Mouse (Mus musculus): ENCODE measurements around the gene Adam10. TPM values are rescaled to one million over a fixed set of nuclear protein-coding genes. Genes with fewer than 3 reads are reported as not detected.

The Adam10 gene
- polyA plus RNA-seq, 1 experiment from 2014 or later = 70.2 TPM

DNA sequence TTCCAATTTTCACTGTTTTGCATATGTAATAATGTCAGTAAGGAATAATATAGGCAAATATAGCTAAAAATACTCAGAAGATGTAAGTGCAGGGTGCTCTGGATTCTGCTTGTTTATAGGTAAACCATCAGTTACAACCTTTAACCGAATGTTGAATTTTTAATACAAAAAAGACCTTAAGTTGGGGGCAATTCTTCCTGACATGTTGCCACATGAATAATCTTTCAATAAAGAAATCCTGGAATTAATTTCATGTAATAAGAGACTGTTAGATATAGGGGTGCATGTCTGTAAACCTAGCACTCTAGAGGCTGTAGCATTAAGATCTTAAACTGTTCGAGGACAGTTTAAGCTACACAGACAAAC is 23.1 kb upstream of the Adam10 start:
- Histone ChIP-seq H3K4me1 (ENCODE audit: control insufficient read depth, insufficient read depth, low read length) (no peaks in the 10 kb centered on the region), H3K36me3 (ENCODE audit: control insufficient read depth, insufficient read depth, low read length) (no peaks in the 10 kb centered on the region), H3K4me2 (peak overlapping the region; percentile 93), H3K27ac (ENCODE audit: low read depth, low read length) (no peak overlapping the region), H3K9ac (ENCODE audit: low read depth, low read length) (no peak overlapping the region; the same call in 1 of the 2 replicates), H3K4me3 (ENCODE audit: low read depth, low read length) (peak overlapping the region; percentile 93), H3K9me3 (replicated peaks; ENCODE audit: control insufficient read depth, low read length) (no peaks in the 10 kb centered on the region), H3K27me3 (ENCODE audit: control insufficient read depth, insufficient read depth, low read length) (no peaks in the 10 kb centered on the region)
- no peak for ATAC-seq (replicated peaks; ENCODE audit: insufficient number of reproducible peaks, low FRiP score, low TSS enrichment)
- 41% methylated on average over 2 of the region's 2 CpGs for WGBS (ENCODE audit: insufficient replicate concordance)

DNA sequence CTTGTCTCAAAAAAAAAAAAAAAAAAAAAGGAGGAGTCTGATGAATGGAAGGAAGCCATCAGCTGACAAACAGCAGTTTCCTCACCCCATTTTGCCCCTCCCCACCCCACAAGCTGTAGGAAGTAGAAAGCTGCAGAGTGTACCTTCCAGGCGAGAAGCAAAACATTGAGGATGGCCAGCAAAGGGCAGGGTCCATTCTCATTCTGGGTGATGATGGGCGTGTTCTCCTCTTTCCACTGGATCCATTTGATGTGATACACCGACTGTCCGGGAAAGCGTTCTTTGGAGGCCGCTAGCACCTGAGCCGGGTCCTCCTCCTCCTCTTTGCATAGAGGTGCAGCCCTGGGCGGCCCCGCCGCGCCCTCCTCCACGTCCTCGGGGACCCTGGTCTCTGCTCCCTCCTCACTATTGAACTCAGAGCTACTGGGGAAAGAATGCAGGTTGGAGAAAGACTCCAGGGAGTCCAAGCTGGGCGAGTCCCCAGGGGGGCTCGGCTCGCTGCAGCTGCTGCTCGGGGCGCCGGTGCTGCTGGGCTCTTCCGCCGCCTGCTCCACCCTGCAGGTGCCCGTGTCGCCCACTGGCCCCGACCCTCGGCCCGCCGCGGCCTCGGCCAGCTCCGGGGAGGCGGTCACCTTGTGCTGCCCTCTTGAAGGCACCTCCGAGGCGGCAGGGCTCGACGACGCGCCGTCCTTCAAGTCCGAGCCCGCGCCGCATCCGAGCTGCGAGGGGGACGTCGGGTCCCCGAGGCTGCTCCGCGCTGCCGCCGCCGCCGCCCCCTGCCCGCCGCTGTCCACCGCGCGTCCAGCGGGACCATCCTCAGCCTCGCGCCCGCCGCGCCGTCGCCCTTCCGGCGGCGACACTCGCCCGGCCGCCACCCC is 22.4 kb upstream of the Adam10 start, which contains the start of gene Gm10642:
Gene Gm10642 (plus strand): TSS at position 122 of the 878 bp plus-strand sequence.
- peak within 1 kb of the TSS; percentile 90 for H3K27ac ChIP-seq (ENCODE audit: low read depth, low read length)
- no peaks in the 10 kb centered on the region for H3K4me1 ChIP-seq (ENCODE audit: control insufficient read depth, insufficient read depth, low read length)
- no peaks in the 10 kb centered on the region for H3K36me3 ChIP-seq (ENCODE audit: control insufficient read depth, insufficient read depth, low read length)
- peak; percentile 72 for ATAC-seq (replicated peaks; ENCODE audit: insufficient number of reproducible peaks, low FRiP score, low TSS enrichment)
- H3K4me3 ChIP-seq (ENCODE audit: low read depth, low read length) = peak within 1 kb of the TSS; percentile 93
- no peaks in the 10 kb centered on the region for H3K27me3 ChIP-seq (ENCODE audit: control insufficient read depth, insufficient read depth, low read length)
- WGBS (ENCODE audit: insufficient replicate concordance) = under 1% methylated on average over 63 of the region's 72 CpGs
- peak within 1 kb of the TSS; percentile 93 for H3K4me2 ChIP-seq
- no peaks in the 10 kb centered on the region for H3K9me3 ChIP-seq (replicated peaks; ENCODE audit: control insufficient read depth, low read length)
- H3K9ac ChIP-seq (ENCODE audit: low read depth, low read length) = peak within 1 kb of the TSS; percentile 90

- peak within 1 kb of the TSS; percentile 90 for H3K9ac ChIP-seq (ENCODE audit: low read depth, low read length)
- H3K4me2 ChIP-seq = peak within 1 kb of the TSS; percentile 93
- 3% methylated on average over 67 of the region's 67 CpGs for WGBS (ENCODE audit: insufficient replicate concordance)
- peak within 1 kb of the TSS; percentile 93 for H3K4me3 ChIP-seq (ENCODE audit: low read depth, low read length)
- peak; percentile 97 for ATAC-seq (replicated peaks; ENCODE audit: insufficient number of reproducible peaks, low FRiP score, low TSS enrichment)
- no peaks in the 10 kb centered on the region for H3K9me3 ChIP-seq (replicated peaks; ENCODE audit: control insufficient read depth, low read length)
- H3K27ac ChIP-seq (ENCODE audit: low read depth, low read length) = peak within 1 kb of the TSS; percentile 90
- no peaks in the 10 kb centered on the region for H3K27me3 ChIP-seq (ENCODE audit: control insufficient read depth, insufficient read depth, low read length)
- H3K4me1 ChIP-seq (ENCODE audit: control insufficient read depth, insufficient read depth, low read length) = no peaks in the 10 kb centered on the region
- no peaks in the 10 kb centered on the region for H3K36me3 ChIP-seq (ENCODE audit: control insufficient read depth, insufficient read depth, low read length)
These were observed 21.5 kb upstream of the Adam10 start, which contains the start of gene Mindy2 for GRCm38 (mm10) chr9:70657013-70657967. Gene Mindy2, minus strand, starts transcription at chr9:70657174.

GRCm38 (mm10) chr9:70658266-70658665 is 20.5 kb upstream of the Adam10 start:
- Histone ChIP-seq H3K9me3 (replicated peaks; ENCODE audit: control insufficient read depth, low read length) (no peaks in the 10 kb centered on the region), H3K4me1 (ENCODE audit: control insufficient read depth, insufficient read depth, low read length) (no peaks in the 10 kb centered on the region), H3K36me3 (ENCODE audit: control insufficient read depth, insufficient read depth, low read length) (no peaks in the 10 kb centered on the region), H3K27ac (ENCODE audit: low read depth, low read length) (no peak overlapping the region), H3K4me3 (ENCODE audit: low read depth, low read length) (no peak overlapping the region), H3K27me3 (ENCODE audit: control insufficient read depth, insufficient read depth, low read length) (no peaks in the 10 kb centered on the region), H3K9ac (ENCODE audit: low read depth, low read length) (no peak overlapping the region), H3K4me2 (0 out of 2 replicates have a peak overlapping the region, but pooled peaks have one; percentile 14)
- WGBS (ENCODE audit: insufficient replicate concordance) = 72% methylated on average over 2 of the region's 2 CpGs
- no peak for ATAC-seq (replicated peaks; ENCODE audit: insufficient number of reproducible peaks, low FRiP score, low TSS enrichment)

- WGBS (ENCODE audit: insufficient replicate concordance) = 79% methylated on average over 4 of the region's 4 CpGs
- no peak for ATAC-seq (replicated peaks; ENCODE audit: insufficient number of reproducible peaks, low FRiP score, low TSS enrichment)
- no peak overlapping the region for H3K4me2 ChIP-seq
These were observed 13.9 kb upstream of the Adam10 start for GRCm38 (mm10) chr9:70664847-70665246.

DNA sequence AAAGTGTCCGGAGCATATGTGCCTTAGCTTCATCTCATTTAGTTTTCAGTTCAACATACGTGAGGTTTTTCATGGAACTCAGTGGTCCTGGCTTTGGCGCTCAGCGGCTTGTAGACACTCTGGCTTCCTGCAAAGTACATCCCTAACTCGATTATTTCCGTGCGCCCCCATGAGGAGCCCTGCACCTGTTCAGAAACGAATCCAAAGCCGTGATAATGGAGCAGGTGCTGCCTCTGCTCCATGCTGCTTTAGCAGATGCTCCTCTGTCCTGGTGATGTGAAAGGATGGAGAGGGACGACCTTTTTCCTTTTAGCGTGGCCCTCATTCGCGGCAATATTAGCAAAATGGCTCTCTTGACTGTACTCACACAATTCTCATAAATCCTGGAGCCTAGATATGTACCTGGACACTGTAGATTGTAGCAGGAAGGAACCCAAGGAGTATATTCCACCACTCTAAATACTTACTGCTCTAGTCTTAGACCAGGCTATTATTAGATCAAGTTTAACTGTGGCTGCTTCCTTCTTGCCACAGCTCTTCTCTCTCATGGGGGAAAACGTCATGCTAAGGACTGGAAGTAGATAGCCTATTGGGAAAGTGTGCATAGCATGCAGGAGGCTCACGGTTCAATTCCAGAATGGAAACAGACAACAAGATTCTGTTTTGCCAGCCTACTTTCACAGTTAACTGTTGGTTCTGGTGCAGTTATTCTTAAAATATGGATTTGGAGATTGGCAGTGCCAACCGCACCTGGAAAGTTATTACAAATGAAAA is 13.2 kb upstream of the Adam10 start:
- Histone ChIP-seq H3K9me3 (replicated peaks; ENCODE audit: control insufficient read depth, low read length) (no peaks in the 10 kb centered on the region), H3K36me3 (ENCODE audit: control insufficient read depth, insufficient read depth, low read length) (no peaks in the 10 kb centered on the region), H3K4me3 (ENCODE audit: low read depth, low read length) (no peak overlapping the region), H3K27ac (ENCODE audit: low read depth, low read length) (no peak overlapping the region), H3K9ac (ENCODE audit: low read depth, low read length) (no peak overlapping the region), H3K4me1 (ENCODE audit: control insufficient read depth, insufficient read depth, low read length) (no peaks in the 10 kb centered on the region), H3K4me2 (no peak overlapping the region), H3K27me3 (ENCODE audit: control insufficient read depth, insufficient read depth, low read length) (no peaks in the 10 kb centered on the region)
- WGBS (ENCODE audit: insufficient replicate concordance) = 65% methylated on average over 16 of the region's 16 CpGs
- ATAC-seq (replicated peaks; ENCODE audit: insufficient number of reproducible peaks, low FRiP score, low TSS enrichment) = no peak

More at GRCm38 (mm10) chr9:70664847-70665246, 13.9 kb upstream of the Adam10 start:
- H3K9ac ChIP-seq (ENCODE audit: low read depth, low read length) = no peak overlapping the region
- no peaks in the 10 kb centered on the region for H3K4me1 ChIP-seq (ENCODE audit: control insufficient read depth, insufficient read depth, low read length)
- H3K27ac ChIP-seq (ENCODE audit: low read depth, low read length) = no peak overlapping the region
- H3K4me3 ChIP-seq (ENCODE audit: low read depth, low read length) = no peak overlapping the region
- no peaks in the 10 kb centered on the region for H3K27me3 ChIP-seq (ENCODE audit: control insufficient read depth, insufficient read depth, low read length)
- no peaks in the 10 kb centered on the region for H3K9me3 ChIP-seq (replicated peaks; ENCODE audit: control insufficient read depth, low read length)
- no peaks in the 10 kb centered on the region for H3K36me3 ChIP-seq (ENCODE audit: control insufficient read depth, insufficient read depth, low read length)

DNA sequence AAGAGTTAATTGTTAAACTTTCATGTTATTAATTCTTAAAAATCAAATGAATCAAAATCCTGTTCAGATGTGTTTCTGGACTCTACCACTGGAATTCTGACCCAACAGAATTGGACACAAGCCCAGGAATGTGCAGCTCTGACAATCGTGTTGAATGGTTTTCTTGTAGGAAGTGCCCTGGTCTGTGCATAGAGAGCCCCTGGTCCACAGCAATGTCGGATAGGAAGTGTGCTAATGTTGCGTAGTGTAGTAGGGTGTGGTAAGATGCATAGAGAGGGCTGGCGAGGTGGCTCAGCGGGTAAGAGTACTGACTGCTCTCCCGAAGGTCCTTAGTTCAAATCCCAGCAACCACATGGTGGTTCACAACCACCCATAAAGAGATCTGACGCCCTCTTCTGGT is 12.0 kb upstream of the Adam10 start:
- H3K36me3 ChIP-seq (ENCODE audit: control insufficient read depth, insufficient read depth, low read length) = no peaks in the 10 kb centered on the region
- H3K27me3 ChIP-seq (ENCODE audit: control insufficient read depth, insufficient read depth, low read length) = no peaks in the 10 kb centered on the region
- H3K9ac ChIP-seq (ENCODE audit: low read depth, low read length) = no peak overlapping the region
- no peak overlapping the region for H3K27ac ChIP-seq (ENCODE audit: low read depth, low read length)
- peaks cover 2% of the 10 kb centered on the region for H3K4me1 ChIP-seq (ENCODE audit: control insufficient read depth, insufficient read depth, low read length)
- WGBS (ENCODE audit: insufficient replicate concordance) = 60% methylated on average over 7 of the region's 7 CpGs
- no peak for ATAC-seq (replicated peaks; ENCODE audit: insufficient number of reproducible peaks, low FRiP score, low TSS enrichment)
- H3K4me2 ChIP-seq = no peak overlapping the region
- H3K9me3 ChIP-seq (replicated peaks; ENCODE audit: control insufficient read depth, low read length) = no peaks in the 10 kb centered on the region
- H3K4me3 ChIP-seq (ENCODE audit: low read depth, low read length) = no peak overlapping the region

DNA sequence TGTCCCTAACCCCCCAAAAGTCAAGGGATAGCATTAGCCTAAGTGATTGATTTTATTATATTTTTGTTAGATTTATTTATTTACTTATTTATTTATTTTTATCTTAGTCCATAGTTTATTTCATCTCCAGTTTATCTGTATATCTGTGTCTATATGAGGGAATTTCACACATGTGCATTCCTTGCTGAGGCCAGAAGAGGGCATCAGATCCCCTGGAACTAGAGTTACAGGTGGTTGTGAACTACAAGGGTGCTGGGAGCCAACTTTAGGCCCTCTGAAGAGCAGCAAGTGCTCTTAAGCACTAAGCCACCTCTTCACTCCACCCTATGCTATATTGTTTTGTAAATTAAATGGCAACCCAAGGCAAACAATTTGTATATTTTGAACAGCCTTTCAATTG is 10.7 kb upstream of the Adam10 start:
- H3K27ac ChIP-seq (ENCODE audit: low read depth, low read length) = no peak overlapping the region
- no peaks in the 10 kb centered on the region for H3K27me3 ChIP-seq (ENCODE audit: control insufficient read depth, insufficient read depth, low read length)
- no peak overlapping the region for H3K4me2 ChIP-seq
- no peaks in the 10 kb centered on the region for H3K36me3 ChIP-seq (ENCODE audit: control insufficient read depth, insufficient read depth, low read length)
- peaks cover 6% of the 10 kb centered on the region for H3K4me1 ChIP-seq (ENCODE audit: control insufficient read depth, insufficient read depth, low read length)
- H3K4me3 ChIP-seq (ENCODE audit: low read depth, low read length) = no peak overlapping the region
- ATAC-seq (replicated peaks; ENCODE audit: insufficient number of reproducible peaks, low FRiP score, low TSS enrichment) = no peak
- no peaks in the 10 kb centered on the region for H3K9me3 ChIP-seq (replicated peaks; ENCODE audit: control insufficient read depth, low read length)
- no peak overlapping the region for H3K9ac ChIP-seq (ENCODE audit: low read depth, low read length)
